Mouse (Mus musculus) macrophage (primary cell): Measurements from ENCODE around the gene Pld4. TPM values are rescaled to one million over a fixed set of nuclear protein-coding genes. Genes with fewer than 3 reads are reported as not detected.
A peak's percentile ranks its signal among the peaks of the same experiment; 100 is the strongest.

ENCODE experiments used
- H3K27ac ChIP-seq: fragments of 350-480 bp; formaldehyde crosslinking; 2 replicates; pipeline ENCODE4 v1.9.0; 2021
- H3K36me3 ChIP-seq: fragments of 350-480 bp; formaldehyde crosslinking; 2 replicates; pipeline ENCODE4 v1.9.0; 2021; ENCODE audit errors: inconsistent target
- H3K4me3 ChIP-seq: fragments of 350-480 bp; formaldehyde crosslinking; 2 replicates; pipeline ENCODE4 v1.9.0; 2021; ENCODE audit errors: inconsistent target
- H3K79me2 ChIP-seq: fragments of 350-480 bp; formaldehyde crosslinking; 2 replicates; pipeline ENCODE4 v1.9.0; 2021; ENCODE audit errors: inconsistent target
- WGBS: methylation state at CpG from one replicate; pipeline ENCODE4 v1.1.7; 2026; ENCODE audit warnings: inconsistent platforms; ENCODE audit not compliant: missing documents; 5-methylcytosine and 5-hydroxymethylcytosine counted together
- polyA plus RNA-seq: library from polyadenylated mRNA; stranded (reverse); fragments of 250-400 nt; gene quantifications from 3 replicates; pipeline ENCODE4 v1.2.4, GENCODE M21; 2018; ENCODE audit warnings: inconsistent platforms

The Pld4 gene
- polyA plus RNA-seq, 1 experiment from 2014 or later = 230 TPM

GRCm38 (mm10) chr12:112767036-112767890 is 6.8 kb downstream of the Pld4 start:
- Histone ChIP-seq H3K4me3 (no peak overlapping the region), H3K79me2 (peaks cover 30% of the 10 kb centered on the region), H3K27ac (no peak overlapping the region), H3K36me3 (peaks cover 63% of the 10 kb centered on the region)
- 95% methylated on average over 15 of the region's 16 CpGs for WGBS

DNA sequence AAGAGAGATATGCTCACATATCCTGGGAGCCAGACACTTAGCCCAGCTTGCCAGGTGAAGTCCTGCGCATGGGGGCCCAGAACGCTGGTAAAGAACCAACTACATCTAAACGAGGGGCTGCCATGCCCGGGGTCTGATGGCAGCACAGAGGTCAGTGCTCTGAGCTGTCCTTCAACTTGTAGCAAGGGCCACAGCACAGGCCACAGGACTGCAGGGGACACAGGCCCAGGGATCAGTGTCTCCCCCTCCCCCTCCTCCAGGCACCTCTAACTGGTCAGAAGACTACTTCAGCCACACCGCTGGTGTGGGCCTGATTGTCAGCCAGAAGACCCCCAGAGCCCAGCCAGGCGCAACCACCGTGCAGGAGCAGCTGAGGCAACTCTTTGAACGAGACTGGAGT is 7.7 kb downstream of the Pld4 start:
- Histone ChIP-seq H3K36me3 (peaks cover 60% of the 10 kb centered on the region), H3K4me3 (no peak overlapping the region)
- WGBS = 96% methylated on average over 8 of the region's 8 CpGs

GRCm38 (mm10) chr12:112769031-112769430 is 8.6 kb downstream of the Pld4 start:
- no peak overlapping the region for H3K4me3 ChIP-seq
- no peak overlapping the region for H3K27ac ChIP-seq
- peaks cover 52% of the 10 kb centered on the region for H3K36me3 ChIP-seq
- whole genome bisulfite sequencing = 95% methylated on average over 6 of the region's 6 CpGs
- peaks cover 12% of the 10 kb centered on the region; the same call in 1 of the 2 replicates for H3K79me2 ChIP-seq

More for the DNA sequence above, 7.7 kb downstream of the Pld4 start:
- Histone ChIP-seq H3K27ac (no peak overlapping the region), H3K79me2 (peaks cover 21% of the 10 kb centered on the region)

GRCm38 (mm10) chr12:112769751-112770150 is 9.3 kb downstream of the Pld4 start:
- WGBS = 89% methylated on average over 2 of the region's 2 CpGs
- H3K4me3 ChIP-seq = no peak overlapping the region
- H3K36me3 ChIP-seq = peaks cover 45% of the 10 kb centered on the region
- H3K27ac ChIP-seq = no peak overlapping the region
- H3K79me2 ChIP-seq = peaks cover 7% of the 10 kb centered on the region; the same call in 1 of the 2 replicates

DNA sequence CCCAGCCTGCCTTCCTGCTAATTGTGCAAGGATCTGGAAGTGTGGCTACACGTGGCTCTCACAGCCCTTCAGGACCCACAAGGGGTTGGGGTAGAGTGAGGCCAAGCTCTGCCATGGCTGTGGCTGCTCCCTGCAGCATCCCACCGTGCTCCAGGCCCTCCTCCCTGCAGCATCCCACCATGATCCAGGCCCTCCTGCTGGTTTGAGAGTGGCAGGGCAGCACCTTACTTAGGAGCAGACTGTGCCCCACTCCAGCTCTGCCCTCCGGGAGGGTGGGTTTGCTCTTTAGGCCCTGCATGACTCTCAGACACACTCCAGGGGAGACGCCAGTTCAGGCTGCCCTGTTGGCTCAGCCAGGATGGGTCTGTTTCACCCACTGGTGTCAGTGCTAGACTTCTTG is 9.9 kb downstream of the Pld4 start:
- 0 out of 2 replicates have a peak, but pooled peaks cover 2% of the 10 kb centered on the region for H3K79me2 ChIP-seq
- no peak overlapping the region for H3K4me3 ChIP-seq
- 85% methylated on average over 4 of the region's 4 CpGs for WGBS
- peaks cover 38% of the 10 kb centered on the region for H3K36me3 ChIP-seq
- no peak overlapping the region for H3K27ac ChIP-seq

DNA sequence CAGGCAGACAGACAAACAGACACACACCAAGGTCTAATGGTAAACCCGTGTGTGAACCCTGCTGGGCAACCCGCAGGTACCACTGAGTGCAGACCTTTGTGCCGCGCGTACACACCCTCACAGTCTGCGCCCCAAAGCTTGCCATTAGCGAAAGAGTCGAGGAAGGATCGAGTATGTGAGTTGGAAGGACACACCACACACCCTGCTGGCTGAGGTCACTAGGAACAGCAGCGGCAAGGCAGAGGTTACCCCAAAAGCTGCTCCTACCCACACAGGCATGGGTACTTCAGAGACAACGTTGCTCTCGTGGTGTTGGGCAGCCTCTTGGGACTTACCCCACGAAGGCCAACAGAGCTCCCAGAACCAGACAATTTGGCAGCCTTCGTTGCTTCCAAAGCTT is 11.9 kb downstream of the Pld4 start:
- H3K79me2 ChIP-seq = no peaks in the 10 kb centered on the region
- 90% methylated on average over 14 of the region's 14 CpGs for WGBS
- no peak overlapping the region for H3K4me3 ChIP-seq
- no peak overlapping the region for H3K27ac ChIP-seq
- peaks cover 20% of the 10 kb centered on the region for H3K36me3 ChIP-seq

- H3K27ac ChIP-seq = no peak overlapping the region
Measured at GRCm38 (mm10) chr12:112773366-112773765, 12.9 kb downstream of the Pld4 start.

GRCm38 (mm10) chr12:112774026-112774425 is 13.6 kb downstream of the Pld4 start:
- H3K4me3 ChIP-seq = no peak overlapping the region
- 0 out of 2 replicates have a peak, but pooled peaks cover 3% of the 10 kb centered on the region for H3K36me3 ChIP-seq
- no peak overlapping the region for H3K27ac ChIP-seq
- WGBS = 68% methylated on average over 6 of the region's 6 CpGs
- H3K79me2 ChIP-seq = no peaks in the 10 kb centered on the region

More at GRCm38 (mm10) chr12:112773366-112773765, 12.9 kb downstream of the Pld4 start:
- Histone ChIP-seq H3K4me3 (no peak overlapping the region), H3K36me3 (peaks cover 10% of the 10 kb centered on the region; the same call in 1 of the 2 replicates), H3K79me2 (no peaks in the 10 kb centered on the region)
- 91% methylated on average over 9 of the region's 9 CpGs for WGBS

DNA sequence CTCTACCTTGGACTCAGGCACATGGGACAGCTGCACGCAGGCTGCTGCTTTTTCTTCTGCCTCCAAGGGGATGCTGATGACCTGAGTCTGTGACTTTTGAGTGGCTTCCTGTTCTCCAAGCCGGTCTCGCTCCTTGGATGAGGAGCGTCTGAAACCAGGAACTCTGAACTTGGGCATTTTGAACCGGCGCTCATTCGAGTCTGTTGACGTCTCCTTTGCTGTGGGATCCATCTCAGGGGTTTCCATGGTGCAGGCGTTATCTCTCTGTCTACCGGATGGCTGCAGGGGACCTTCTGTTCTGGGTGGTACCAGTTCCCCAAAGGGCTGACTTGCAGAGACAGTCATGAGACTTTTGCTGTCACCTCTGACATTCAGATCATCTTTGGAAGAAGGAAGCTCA is 14.0 kb downstream of the Pld4 start:
- H3K79me2 ChIP-seq = no peaks in the 10 kb centered on the region
- 95% methylated on average over 10 of the region's 10 CpGs for WGBS
- no peaks in the 10 kb centered on the region for H3K36me3 ChIP-seq

DNA sequence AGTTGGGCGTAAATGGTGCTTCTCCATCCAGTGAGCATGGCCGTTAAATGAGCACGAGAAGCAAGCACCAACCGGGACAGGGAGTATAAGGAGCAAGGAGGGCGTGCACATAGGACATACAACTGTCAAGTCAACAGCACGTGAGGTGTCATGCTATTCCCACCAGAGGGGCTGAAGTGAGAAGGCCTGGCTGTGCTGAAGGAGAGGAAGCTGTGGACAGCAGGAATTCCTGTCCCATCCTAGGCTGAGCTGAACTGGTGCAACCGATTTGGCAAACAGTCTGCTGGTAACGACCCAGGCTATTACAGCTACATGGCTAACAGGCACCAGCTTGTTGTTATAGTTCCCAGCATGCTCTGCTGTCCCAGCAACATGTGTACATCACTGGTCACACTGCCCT is 30.6 kb downstream of the Pld4 start:
- peaks cover 49% of the 10 kb centered on the region for H3K79me2 ChIP-seq
- H3K4me3 ChIP-seq = no peak overlapping the region
- 83% methylated on average over 8 of the region's 8 CpGs for WGBS
- peaks cover 19% of the 10 kb centered on the region for H3K36me3 ChIP-seq
- no peak overlapping the region for H3K27ac ChIP-seq

More for the DNA sequence above, 14.0 kb downstream of the Pld4 start:
- H3K4me3 ChIP-seq = no peak overlapping the region
- H3K27ac ChIP-seq = no peak overlapping the region

DNA sequence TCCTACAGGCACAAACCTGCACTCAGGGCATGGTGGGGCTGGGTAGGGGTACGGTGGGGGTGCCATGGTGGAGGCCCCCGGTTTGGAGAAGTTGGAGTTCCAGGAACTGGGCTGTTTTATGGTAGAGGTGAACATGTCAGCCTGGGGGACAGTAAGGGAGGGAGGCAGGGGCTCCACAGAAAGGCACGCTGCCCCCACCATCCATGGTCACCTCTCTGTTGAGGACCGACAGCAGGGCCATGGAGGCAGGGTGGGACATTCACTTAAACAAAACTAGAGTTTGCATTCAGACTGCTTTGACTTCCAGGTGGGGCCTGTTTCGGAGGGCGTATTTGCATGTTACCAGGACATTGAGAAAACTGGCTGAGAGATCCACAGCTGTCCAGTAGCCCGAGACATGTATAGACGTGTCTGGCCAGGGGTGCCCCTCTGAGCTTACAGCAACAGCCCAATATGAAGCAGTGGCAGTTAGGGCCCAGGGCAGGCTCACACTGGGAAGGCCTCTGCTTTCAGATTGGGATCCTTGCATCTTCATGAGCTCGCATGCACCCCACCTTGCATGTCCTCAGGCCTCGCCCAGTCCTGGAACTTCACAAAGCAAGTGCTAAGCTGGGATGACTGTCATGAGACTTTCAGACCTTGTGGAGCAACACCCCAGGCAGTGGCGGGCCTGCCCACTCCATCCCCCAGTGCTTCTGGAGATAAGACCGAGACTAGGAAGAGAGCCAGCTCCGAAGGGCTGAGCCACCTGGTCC is 33.3 kb downstream of the Pld4 start:
- H3K79me2 ChIP-seq = peaks cover 49% of the 10 kb centered on the region
- H3K36me3 ChIP-seq = no peaks in the 10 kb centered on the region
- peak overlapping the region; percentile 49 for H3K4me3 ChIP-seq
- 82% methylated on average over 12 of the region's 13 CpGs for WGBS
- H3K27ac ChIP-seq = peak overlapping the region; percentile 80

GRCm38 (mm10) chr12:112794356-112794816 is 33.9 kb downstream of the Pld4 start:
- Histone ChIP-seq H3K27ac (peak overlapping the region; percentile 80), H3K36me3 (no peaks in the 10 kb centered on the region), H3K4me3 (peak overlapping the region; percentile 49), H3K79me2 (peaks cover 49% of the 10 kb centered on the region)
- WGBS = 86% methylated on average over 7 of the region's 7 CpGs

DNA sequence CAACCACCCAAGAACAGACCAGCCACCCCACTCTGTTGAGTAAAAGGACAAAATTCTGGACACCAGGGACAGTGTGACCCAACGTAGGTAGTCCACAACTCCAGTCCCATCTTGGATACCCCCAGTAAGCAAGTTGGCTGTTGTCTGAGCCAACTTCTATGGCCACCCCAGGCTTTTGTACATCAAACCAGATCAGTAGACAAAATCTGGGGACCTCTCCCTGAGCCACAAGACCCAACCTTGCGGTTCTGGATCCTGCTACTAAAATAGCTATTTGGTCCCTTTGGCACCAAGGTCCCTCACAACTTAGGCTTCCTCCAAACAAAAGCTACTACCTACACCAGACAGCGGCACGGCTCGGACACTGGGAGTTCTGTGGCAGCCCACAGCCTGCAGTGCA is 34.5 kb downstream of the Pld4 start:
- peaks cover 49% of the 10 kb centered on the region for H3K79me2 ChIP-seq
- no peaks in the 10 kb centered on the region for H3K36me3 ChIP-seq
- H3K27ac ChIP-seq = peak overlapping the region; percentile 80
- 89% methylated on average over 5 of the region's 5 CpGs for WGBS
- peak overlapping the region; percentile 49 for H3K4me3 ChIP-seq

DNA sequence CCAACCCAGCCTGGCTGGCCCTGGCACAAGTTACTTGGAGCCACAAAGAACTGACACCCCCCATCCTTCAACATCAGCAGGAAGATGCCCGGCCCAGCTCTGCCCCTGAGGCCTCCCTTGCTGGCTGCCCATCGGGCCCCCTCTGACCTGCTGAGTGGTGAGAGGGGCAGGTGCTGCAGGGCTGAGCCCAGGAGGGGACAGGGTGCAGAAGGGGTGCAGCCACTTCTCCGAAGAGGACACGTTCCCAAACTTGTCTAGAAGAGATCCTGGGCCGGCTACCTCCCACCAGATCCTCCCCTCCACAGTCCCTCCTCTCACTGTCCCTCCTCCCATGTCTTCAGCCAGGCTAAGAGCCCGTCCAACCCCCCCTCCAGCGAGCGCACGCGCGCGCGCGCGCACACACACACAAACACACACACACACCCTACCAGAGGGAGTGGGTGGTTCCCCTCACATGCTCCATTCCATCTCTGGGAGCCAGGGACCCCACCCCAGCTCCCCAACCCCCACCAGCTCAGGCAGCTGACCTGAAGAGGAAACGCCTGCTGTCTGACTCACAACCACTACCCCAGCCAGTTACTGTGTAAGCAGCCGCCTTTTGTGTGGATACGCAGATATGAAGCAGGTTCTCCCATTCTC is 35.1 kb downstream of the Pld4 start:
- peak overlapping the region; percentile 49 for H3K4me3 ChIP-seq

More for the DNA sequence above, 35.1 kb downstream of the Pld4 start:
- peaks cover 49% of the 10 kb centered on the region for H3K79me2 ChIP-seq
- H3K27ac ChIP-seq = peak overlapping the region; percentile 80
- no peaks in the 10 kb centered on the region for H3K36me3 ChIP-seq
- 11% methylated on average over 18 of the region's 18 CpGs for WGBS
